Mouse (Mus musculus) ovary, adult 18-20 months (tissue): ENCODE measurements around the gene Bcl9l.
A peak's percentile ranks its signal among the peaks of the same experiment; 100 is the strongest.

Experiments
- DNase-seq: peaks from one replicate; pipeline ENCODE4 v3.0.0; 2022; ENCODE audit warnings: low spot score, mixed read lengths

Bcl9l gene

DNA sequence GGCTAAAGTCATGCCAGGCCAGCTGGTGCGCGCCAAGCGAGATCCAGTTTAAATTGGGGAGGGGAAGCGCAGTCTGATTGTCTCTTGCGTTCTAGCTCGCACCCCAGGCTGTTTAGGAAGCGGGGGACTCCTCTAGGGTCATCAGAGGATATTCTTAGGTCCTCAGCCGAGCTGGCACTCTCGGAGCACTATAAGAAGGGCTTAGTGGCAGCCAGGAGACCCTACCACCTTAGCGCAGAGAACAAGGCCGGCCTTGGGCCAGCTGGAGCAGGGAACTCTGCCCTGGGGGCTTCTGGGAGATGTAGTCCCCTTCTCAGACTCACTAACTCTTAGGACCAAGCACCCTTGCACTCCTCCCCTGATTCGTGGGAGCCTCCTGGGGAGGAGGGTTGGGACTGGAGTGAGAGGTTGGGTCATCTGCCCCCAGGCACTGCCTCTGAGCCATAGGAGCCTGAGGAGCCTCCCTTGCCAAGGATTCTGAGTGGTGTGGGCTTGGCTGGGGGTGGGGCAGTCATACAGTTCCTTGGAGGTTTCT, 952 bp downstream of the Bcl9l start:
- peak; percentile 83 for DNase-seq

- no peak for DNase-seq
Observed at GRCm38 (mm10) chr9:44484311-44485104, 1.9 kb downstream of the Bcl9l start.

DNA sequence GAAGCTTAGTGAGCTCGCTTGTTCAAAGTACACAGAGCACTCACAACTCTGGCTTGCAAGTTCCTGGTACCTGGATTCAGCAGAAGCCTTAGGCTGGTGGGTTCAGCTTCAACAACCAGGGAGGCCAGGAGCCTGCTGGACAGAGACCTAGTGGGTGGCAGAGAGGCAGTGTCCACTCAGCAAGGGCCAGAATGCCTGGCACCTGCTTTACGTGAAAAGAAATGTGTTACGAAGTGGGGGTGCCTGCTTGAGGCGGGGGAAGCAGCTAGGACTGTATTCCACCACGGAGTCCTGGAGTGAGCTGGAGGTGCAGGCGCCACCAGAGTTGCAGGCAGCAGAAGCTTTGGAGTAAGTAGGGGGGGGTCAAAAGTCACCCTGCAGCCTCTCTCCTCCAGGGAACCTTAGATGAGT, 2.5 kb downstream of the Bcl9l start:
- no peak for DNase-seq

GRCm38 (mm10) chr9:44485516-44486161, 3.0 kb downstream of the Bcl9l start:
- no peak for DNase-seq

GRCm38 (mm10) chr9:44486335-44486734, 3.7 kb downstream of the Bcl9l start:
- DNase-seq, result no peak

GRCm38 (mm10) chr9:44486741-44487421, 4.3 kb downstream of the Bcl9l start:
- no peak for DNase-seq

DNA sequence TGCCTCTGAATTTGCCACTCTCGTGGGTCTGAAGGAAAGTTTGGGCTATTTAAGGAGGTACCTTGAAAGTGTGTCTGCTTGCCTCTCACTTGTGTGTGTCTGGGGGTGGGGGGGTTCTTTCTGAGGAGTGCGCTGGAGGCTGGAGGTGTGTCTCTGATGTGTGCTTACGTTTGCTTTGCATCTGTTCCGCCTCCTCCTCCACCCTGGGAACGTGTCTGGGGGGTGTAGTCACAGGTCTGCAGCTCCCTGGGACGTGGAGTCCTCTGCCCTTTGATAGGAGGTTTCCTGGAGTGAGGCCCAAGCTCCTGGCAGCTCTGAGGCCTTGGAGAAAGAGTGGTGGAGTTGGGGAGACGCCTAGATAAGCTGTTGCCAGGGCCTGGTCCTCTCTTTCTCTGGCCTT, 4.8 kb downstream of the Bcl9l start:
- peak; percentile 96 for DNase-seq

DNA sequence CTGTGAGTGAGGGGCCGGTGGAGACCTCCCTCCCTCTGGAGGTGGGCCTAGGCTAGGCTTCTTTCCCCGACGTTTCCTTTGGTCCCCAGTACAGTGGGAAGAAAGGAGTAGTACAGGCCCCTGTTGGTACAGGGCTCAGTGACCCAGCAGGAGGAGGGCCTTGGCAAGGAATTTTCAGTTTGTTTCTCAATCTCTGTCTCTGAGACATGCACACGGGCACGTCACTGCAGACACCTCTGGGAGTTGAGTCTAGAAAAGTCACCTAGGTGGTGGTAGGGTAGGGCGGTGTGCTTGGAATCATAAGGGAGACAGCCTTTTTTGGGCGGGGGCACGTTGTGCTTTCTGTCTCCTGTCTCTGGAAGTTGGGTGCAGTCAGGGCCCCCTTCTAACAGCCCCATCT, 5.8 kb downstream of the Bcl9l start:
- peak; percentile 67 for DNase-seq

GRCm38 (mm10) chr9:44488855-44489381, 6.3 kb downstream of the Bcl9l start:
- peak; percentile 83 for DNase-seq

- DNase-seq, result no peak
Observed at GRCm38 (mm10) chr9:44489651-44490085, 7.0 kb downstream of the Bcl9l start.

DNA sequence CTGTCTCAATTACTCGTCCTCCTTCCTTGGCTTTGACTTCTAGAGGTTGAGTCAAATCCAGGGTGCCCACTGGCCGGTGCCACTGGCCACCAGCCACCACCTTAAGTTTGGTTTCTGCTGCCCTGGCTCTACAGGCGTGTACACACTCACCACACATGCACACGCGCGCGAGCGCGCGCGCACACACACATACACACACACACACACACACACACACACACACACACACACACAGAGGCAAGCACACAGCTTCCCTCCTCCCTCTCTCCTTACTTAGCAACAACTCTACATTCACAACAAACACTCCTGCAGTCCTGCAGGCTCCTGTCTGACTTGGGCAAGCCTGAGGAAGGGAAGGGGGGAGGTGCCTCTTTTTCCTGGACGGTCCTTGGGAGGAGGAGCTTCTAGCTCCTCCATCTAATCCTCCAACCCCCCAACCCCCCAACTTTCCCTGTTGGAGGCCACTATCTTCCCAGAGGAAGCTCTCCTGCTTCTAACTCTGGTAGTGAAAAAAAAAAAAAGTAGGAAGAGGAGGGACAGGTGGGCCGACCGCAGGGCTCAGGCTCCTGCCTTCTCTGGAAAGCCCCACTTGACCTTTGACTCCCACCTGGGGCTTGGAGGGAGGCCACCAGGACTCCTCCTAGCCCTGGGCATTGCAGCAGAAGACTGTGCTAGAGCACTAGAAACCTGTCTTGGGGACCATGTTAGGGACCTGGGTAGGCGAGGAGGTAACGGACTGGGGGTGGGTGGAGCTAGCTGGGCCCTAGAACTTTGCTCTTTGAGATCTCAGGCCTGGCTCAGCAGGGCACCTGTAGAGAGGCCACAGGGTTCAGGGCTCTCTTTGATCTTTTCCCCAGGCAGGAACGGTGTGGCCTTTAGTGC, 7.7 kb downstream of the Bcl9l start:
- peak; percentile 7 for DNase-seq

- no peak for DNase-seq
Observed at GRCm38 (mm10) chr9:44491351-44491750, 8.7 kb downstream of the Bcl9l start.

GRCm38 (mm10) chr9:44492631-44493461, 10.2 kb downstream of the Bcl9l start:
- no peak for DNase-seq

DNA sequence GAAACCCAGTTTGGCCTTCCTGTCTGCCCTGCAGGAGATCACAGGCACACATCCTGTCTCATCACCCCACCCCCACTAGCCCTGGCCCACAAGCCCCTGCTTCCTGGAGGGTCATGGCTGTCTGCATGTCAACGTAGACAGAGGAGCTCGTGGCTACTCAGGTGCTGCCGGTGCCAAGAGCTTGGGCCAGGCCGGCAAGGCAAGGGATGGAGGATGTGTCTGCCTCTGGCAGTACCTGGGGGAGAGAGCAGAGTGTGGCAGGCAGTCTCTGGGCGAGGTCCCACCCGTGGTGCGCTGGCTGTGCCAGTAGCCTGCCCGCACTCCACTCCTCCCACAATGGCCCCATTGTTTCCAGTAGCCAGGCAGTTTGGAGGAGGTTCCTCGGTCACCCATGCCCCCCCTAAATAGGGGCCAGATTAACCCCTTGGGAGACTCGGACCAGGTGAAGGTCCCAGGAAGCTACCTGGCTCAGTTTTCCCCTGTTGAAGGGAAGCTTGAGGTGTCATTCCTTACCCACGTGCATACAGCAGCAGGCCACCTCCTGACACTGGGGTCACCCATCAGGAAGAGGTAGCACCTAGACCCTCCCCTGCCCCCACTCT, 11.7 kb downstream of the Bcl9l start:
- peak; percentile 33 for DNase-seq

DNA sequence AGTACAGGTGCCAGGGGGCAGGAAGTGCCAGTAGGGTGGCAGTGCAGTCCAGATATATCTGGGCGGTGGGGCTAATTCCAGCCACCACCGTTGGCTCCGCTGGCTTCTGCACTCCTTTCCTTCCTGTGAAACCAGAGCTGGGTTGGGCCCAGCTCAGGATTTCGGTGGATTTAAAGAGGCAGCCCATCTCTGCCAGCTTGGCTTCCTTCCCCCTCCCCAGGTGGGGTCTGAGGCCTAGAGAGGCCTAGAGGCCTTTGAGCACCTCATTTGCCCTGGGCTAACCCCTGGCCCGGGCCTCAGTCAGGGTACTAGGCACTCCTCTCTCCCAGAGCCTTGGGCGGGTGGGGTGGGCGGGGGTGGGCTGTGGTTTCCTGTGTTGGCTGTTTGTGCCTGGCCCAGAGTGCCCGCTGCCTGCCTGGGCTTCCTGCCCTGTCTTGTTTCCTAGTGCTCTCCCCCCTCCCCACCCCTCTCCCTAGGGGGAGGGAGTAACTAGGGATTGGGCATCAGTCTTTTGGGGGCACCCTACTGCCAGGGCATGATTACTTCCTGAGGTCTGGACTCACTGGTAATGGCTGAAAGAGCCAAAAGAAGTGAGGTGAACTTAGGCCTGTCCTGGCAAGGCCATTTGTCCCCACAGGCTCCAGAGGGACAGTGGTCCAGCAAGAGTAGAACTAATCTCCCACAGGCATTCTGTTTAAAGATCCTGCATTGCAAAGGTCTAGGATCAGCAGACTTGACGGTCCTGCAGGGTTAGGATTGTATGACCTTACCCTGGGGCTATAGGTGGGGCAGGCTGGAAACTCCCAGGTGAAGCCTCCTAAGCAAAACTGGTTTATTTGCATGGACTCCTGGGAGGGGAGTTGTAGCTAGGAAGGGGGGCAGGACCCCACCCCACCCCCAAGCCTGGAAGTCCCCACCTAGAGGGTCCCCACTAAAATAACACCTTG, 12.5 kb downstream of the Bcl9l start:
- DNase-seq, result peak; percentile 6

GRCm38 (mm10) chr9:44495810-44496344, 13.3 kb downstream of the Bcl9l start:
- DNase-seq, result no peak

DNA sequence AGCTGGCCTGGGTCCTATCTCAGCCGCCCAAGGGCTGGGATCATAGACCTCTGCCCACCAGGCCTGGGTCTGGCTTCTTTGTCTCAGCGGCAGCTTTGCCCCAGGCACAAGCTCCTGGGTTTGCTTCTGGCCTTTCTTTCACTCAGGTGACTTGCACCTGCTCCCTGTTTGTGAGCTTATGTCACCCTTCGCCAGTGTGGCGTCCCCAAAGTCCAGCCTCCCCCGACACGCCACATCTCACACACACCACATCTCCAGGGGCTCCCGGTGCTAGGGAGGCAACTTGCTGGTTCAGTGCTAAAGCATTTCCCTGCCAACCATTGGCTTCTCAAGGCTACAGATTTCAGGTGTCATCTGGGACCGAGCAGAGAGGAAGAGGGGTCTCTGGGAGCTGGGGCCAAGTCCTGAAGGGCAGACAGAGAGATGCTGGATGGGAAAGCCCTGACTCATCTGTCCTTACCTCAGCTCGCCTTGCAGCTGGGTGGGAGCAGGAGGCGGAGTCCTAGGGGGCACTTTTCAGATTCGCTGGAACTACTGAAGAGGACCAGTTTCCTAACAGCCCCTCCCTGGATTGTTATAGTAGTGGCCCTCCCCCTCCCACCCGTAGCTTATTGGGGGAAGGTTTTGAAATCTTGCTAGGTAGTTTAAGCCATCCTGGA, 14.3 kb downstream of the Bcl9l start:
- DNase-seq, result no peak
